Comparison of ENCODE assay signal across 22 mouse cellular contexts in the genomic region with DNA sequence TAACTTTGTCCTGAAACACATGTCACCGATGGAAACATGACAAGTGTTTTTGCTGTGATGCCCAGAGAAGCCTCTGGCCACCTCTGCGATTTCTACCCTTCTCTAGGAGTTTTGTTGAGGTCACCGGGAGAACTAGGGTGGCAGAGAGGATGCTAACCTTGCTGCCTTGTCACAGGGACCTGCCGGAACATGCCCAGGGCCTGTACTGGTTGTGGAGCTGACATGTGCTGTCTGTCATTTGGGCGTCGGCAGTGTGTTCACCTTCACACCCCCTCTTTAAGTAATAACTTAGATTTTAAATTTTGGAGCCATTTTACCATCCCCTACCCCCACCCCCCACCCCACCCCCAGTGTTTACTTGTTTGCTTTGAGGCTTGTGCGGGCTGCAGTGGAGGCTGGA. TPM values are rescaled to one million over a fixed set of nuclear protein-coding genes. Genes with fewer than 3 reads are reported as not detected.
DNase-seq lines count a peak whose midpoint lies in the region; ATAC-seq and TF ChIP-seq lines count a peak whose summit lies in the region.
"Had no signal": no experiment of that assay in that cellular context is flagged by ENCODE, and none has a peak within 500 bp of the region (broad histone marks: within the 10 kb centered on the region; RNA-seq: fewer than 3 reads in every experiment).

No protein-coding gene starts in this region.

- 0 out of 2 replicates have a peak overlapping the region, but pooled peaks have one; percentile 30 for H3K27ac ChIP-seq in liver, postnatal 0 days (ENCODE audit: low read depth)
- no peak overlapping the region for H3K27ac ChIP-seq in liver, embryonic 11.5 days (ENCODE audit: low read depth, low read length)
- peak overlapping the region; percentile 53; the same call in 1 of the 2 replicates for H3K27ac ChIP-seq in embryonic facial prominence, embryonic 15.5 days (replicated peaks)
- H3K27ac ChIP-seq in stomach, postnatal 0 days (replicated peaks), result peak overlapping the region; percentile 65
- H3K27ac ChIP-seq: forebrain, embryonic 15.5 days; heart, embryonic 15.5 days; hindbrain, embryonic 13.5 days; hindbrain, postnatal 0 days had no signal

- no peaks in the 10 kb centered on the region for H3K9me3 ChIP-seq in liver, postnatal 0 days (ENCODE audit: low read length)
- H3K9me3 ChIP-seq in liver, embryonic 11.5 days (ENCODE audit: control insufficient read depth, low read length), result no peaks in the 10 kb centered on the region
- no peaks in the 10 kb centered on the region for H3K9me3 ChIP-seq in embryonic facial prominence, embryonic 15.5 days (replicated peaks)
- H3K9me3 ChIP-seq in stomach, postnatal 0 days (ENCODE audit: control insufficient read depth, low read length), result no peaks in the 10 kb centered on the region
- H3K9me3 ChIP-seq: forebrain, embryonic 15.5 days; heart, embryonic 15.5 days; hindbrain, embryonic 13.5 days had no signal

- no peak overlapping the region for H3K4me3 ChIP-seq in liver, postnatal 0 days (ENCODE audit: low read depth, low read length)
- H3K4me3 ChIP-seq in liver, embryonic 11.5 days (ENCODE audit: low read depth, low read length), result no peak overlapping the region
- peak overlapping the region; percentile 23 for H3K4me3 ChIP-seq in embryonic facial prominence, embryonic 15.5 days (replicated peaks)
- peak overlapping the region; percentile 34; the same call in 1 of the 2 replicates for H3K4me3 ChIP-seq in stomach, postnatal 0 days (ENCODE audit: low read depth, low read length)
- H3K4me3 ChIP-seq: forebrain, embryonic 15.5 days; heart, embryonic 15.5 days; hindbrain, embryonic 13.5 days had no signal

- no peaks in the 10 kb centered on the region for H3K27me3 ChIP-seq in liver, postnatal 0 days (ENCODE audit: insufficient read depth, low read length)
- no peaks in the 10 kb centered on the region for H3K27me3 ChIP-seq in liver, embryonic 11.5 days (replicated peaks; ENCODE audit: control insufficient read depth, insufficient read depth, low read length)
- no peaks in the 10 kb centered on the region for H3K27me3 ChIP-seq in embryonic facial prominence, embryonic 15.5 days
- no peaks in the 10 kb centered on the region for H3K27me3 ChIP-seq in stomach, postnatal 0 days (ENCODE audit: control insufficient read depth, insufficient read depth, low read length)
- H3K27me3 ChIP-seq: CH12.LX; forebrain, embryonic 15.5 days; heart, embryonic 15.5 days; hindbrain, embryonic 13.5 days; Patski had no signal

- peaks cover 25% of the 10 kb centered on the region for H3K4me1 ChIP-seq in liver, postnatal 0 days (ENCODE audit: insufficient read depth)
- H3K4me1 ChIP-seq in liver, embryonic 11.5 days (replicated peaks; ENCODE audit: control insufficient read depth, insufficient read depth, low read length), result no peaks in the 10 kb centered on the region
- peaks cover 18% of the 10 kb centered on the region; the same call in 1 of the 2 replicates for H3K4me1 ChIP-seq in embryonic facial prominence, embryonic 15.5 days
- 0 out of 2 replicates have a peak, but pooled peaks cover 5% of the 10 kb centered on the region for H3K4me1 ChIP-seq in stomach, postnatal 0 days (replicated peaks; ENCODE audit: control insufficient read depth, insufficient read depth)
- H3K4me1 ChIP-seq: forebrain, embryonic 15.5 days had no signal

- no peaks in the 10 kb centered on the region for H3K36me3 ChIP-seq in liver, postnatal 0 days (replicated peaks; ENCODE audit: insufficient read depth, low read length)
- no peaks in the 10 kb centered on the region for H3K36me3 ChIP-seq in liver, embryonic 11.5 days (ENCODE audit: control insufficient read depth, insufficient read depth, low read length)
- H3K36me3 ChIP-seq in embryonic facial prominence, embryonic 15.5 days, result no peaks in the 10 kb centered on the region
- H3K36me3 ChIP-seq in stomach, postnatal 0 days (ENCODE audit: control insufficient read depth, insufficient read depth, low read length), result no peaks in the 10 kb centered on the region
- H3K36me3 ChIP-seq: forebrain, embryonic 15.5 days; heart, embryonic 15.5 days; hindbrain, embryonic 13.5 days had no signal

- no peak for ATAC-seq in liver, postnatal 0 days
- no peak for ATAC-seq in liver, embryonic 11.5 days (replicated peaks; ENCODE audit: low FRiP score)
- ATAC-seq in embryonic facial prominence, embryonic 15.5 days (ENCODE audit: insufficient number of reproducible peaks, low FRiP score, low TSS enrichment, low read depth), result no peak
- ATAC-seq in stomach, postnatal 0 days (ENCODE audit: low FRiP score, low TSS enrichment), result no peak
- ATAC-seq: forebrain, embryonic 15.5 days; hindbrain, postnatal 0 days; Patski had no signal

- 76% methylated on average over 7 of the region's 7 CpGs for WGBS in liver, postnatal 0 days (ENCODE audit: insufficient replicate concordance)
- WGBS in liver, embryonic 11.5 days, result 78% methylated on average over 7 of the region's 7 CpGs
- 61% methylated on average over 7 of the region's 7 CpGs for WGBS in embryonic facial prominence, embryonic 15.5 days
- 64% methylated on average over 7 of the region's 7 CpGs for WGBS in stomach, postnatal 0 days

- peak overlapping the region; percentile 24 for H3K4me2 ChIP-seq in liver, postnatal 0 days (ENCODE audit: low read depth, low read length)
- no peak overlapping the region for H3K4me2 ChIP-seq in liver, embryonic 11.5 days
- peak overlapping the region; percentile 17; the same call in 1 of the 2 replicates for H3K4me2 ChIP-seq in embryonic facial prominence, embryonic 15.5 days (replicated peaks)
- peak overlapping the region; percentile 32; the same call in 1 of the 2 replicates for H3K4me2 ChIP-seq in stomach, postnatal 0 days (replicated peaks; ENCODE audit: low read depth)
- H3K4me2 ChIP-seq: forebrain, embryonic 15.5 days; heart, embryonic 11.5 days; hindbrain, embryonic 13.5 days had no signal

- H3K9ac ChIP-seq in liver, postnatal 0 days (replicated peaks), result no peak overlapping the region
- no peak overlapping the region for H3K9ac ChIP-seq in liver, embryonic 11.5 days (ENCODE audit: low read depth, low read length)
- no peak overlapping the region for H3K9ac ChIP-seq in embryonic facial prominence, embryonic 15.5 days
- H3K9ac ChIP-seq in stomach, postnatal 0 days (ENCODE audit: low read length), result peak overlapping the region; percentile 47; the same call in 1 of the 2 replicates
- H3K9ac ChIP-seq: forebrain, embryonic 15.5 days; heart, embryonic 15.5 days; hindbrain, embryonic 13.5 days had no signal

- DNase-seq in liver, postnatal 0 days, result no peak
- DNase-seq in liver, embryonic 11.5 days (ENCODE audit: low spot score), result no peak
- DNase-seq in ES-CJ7 (ENCODE audit: low read depth, low spot score), result peak; percentile 31
- no peak for DNase-seq in stomach, postnatal 0 days (ENCODE audit: low spot score)
- no peak for DNase-seq in adrenal gland, postnatal 10 days
- DNase-seq in left cerebral cortex, adult 8-10 months (ENCODE audit: low spot score in 2 of 2), result no peak
- DNase-seq: adrenal gland, postnatal 14 days; cerebellum, adult 11-12 months; cerebellum, adult 9-11 months; cerebellum, postnatal 36 days; gastrocnemius, postnatal 10 days; heart, adult 18-20 months; heart, postnatal 14 days had no signal

- no peak for TF ChIP-seq EP300 in liver, postnatal 0 days (IDR thresholded peaks at IDR 0.05; ENCODE audit: low read depth)
- TF ChIP-seq EP300 in stomach, postnatal 0 days (optimal IDR thresholded peaks at IDR 0.05), result no peak

- TF ChIP-seq CTCF in liver, postnatal 0 days (IDR thresholded peaks at IDR 0.05; ENCODE audit: low read depth), result no peak
- TF ChIP-seq CTCF in stomach, postnatal 0 days (IDR thresholded peaks at IDR 0.05; ENCODE audit: low read depth), result no peak

RNA-seq across cellular contexts. Expression of a gene that starts 0.6 kb away (rescaled TPM):
- polyA plus RNA-seq in liver, postnatal 0 days (2015; fragmentation: Nextera tagmentation; extraction: Ambion mirVana), result 2.5 TPM in 2 replicates
- 0.16 and 0.26 TPM in 2 replicates for polyA plus RNA-seq in liver, embryonic 11.5 days (2014; fragmentation: Nextera tagmentation; extraction: Ambion mirVana)
- 26.7 and 33.2 TPM in 2 replicates for polyA plus RNA-seq in embryonic facial prominence, embryonic 15.5 days (2015; fragmentation: Nextera tagmentation; extraction: Ambion mirVana)
- 19.2 and 22.7 TPM in 2 replicates for polyA plus RNA-seq in stomach, postnatal 0 days (2015; fragmentation: Nextera tagmentation; extraction: Ambion mirVana)
- 1 to 10 TPM in 1 of 2 experiments, under 1 TPM in 1; 0.91 to 2.7 TPM for total RNA-seq in adrenal gland, postnatal 10 days (2021)
- under 1 TPM; 0.14 to 0.30 (median 0.15) TPM for total RNA-seq in left cerebral cortex, adult 8-10 months (2022)
- total RNA-seq: gastrocnemius, postnatal 10 days; heart, postnatal 14 days; hematopoietic stem cell, adult 5-6 weeks had no signal
- polyA plus RNA-seq: Patski had no signal

Comparison
In these comparisons a context has a peak if more than half of its experiments do, and no peak if none do; other contexts are left out.
1. H3K4me3 ChIP-seq: peak in embryonic facial prominence, embryonic 15.5 days (single experiment) and stomach, postnatal 0 days (single experiment); none in liver, postnatal 0 days (single experiment) and liver, embryonic 11.5 days (single experiment).